Mouse (Mus musculus): ENCODE measurements at regions not wholly inside any gene's neighbourhood (a gene's known extent, or its start where the extent isn't known, plus 50 kb on each side); places are given as distances from the start of the nearest gene placed in this dataset.
"Not testable (repeated sequence)": the region's sequence is repeated elsewhere in the genome, so short reads cannot be mapped to it uniquely, and the experiment has no call there.

DNA sequence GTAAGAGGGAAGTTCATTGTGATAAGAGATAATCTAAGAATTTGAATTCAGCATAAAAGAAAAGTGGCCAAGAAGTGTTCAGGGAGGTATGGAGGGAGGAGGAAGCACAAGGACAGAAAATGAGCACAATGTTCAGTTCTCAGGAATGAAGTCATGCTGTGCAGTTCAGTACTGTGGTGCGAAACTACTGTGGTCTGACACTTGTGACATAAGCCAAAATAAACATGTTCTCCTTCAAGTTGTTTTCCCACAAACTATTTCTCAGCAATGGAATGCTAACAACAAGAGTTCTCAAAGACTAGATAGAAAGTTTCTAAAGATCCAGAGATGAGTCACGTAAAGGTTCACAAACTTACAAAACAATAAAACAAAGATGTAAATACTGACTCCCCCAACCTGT, 531.3 kb downstream of the Cypt12 start:
- Histone ChIP-seq H3K4me1 (ENCODE audit: control insufficient read depth, insufficient read depth, low read length) (no peaks in the 10 kb centered on the region), H3K4me3 (replicated peaks; ENCODE audit: low read length) (no peak overlapping the region), H3K9ac (ENCODE audit: low read length) (no peak overlapping the region), H3K27ac (ENCODE audit: low read length) (no peak overlapping the region), H3K27me3 (ENCODE audit: control insufficient read depth, insufficient read depth, low read length) (no peaks in the 10 kb centered on the region), H3K4me2 (ENCODE audit: low read depth, low read length) (no peak overlapping the region), H3K36me3 (ENCODE audit: control insufficient read depth, insufficient read depth, low read length) (no peaks in the 10 kb centered on the region), H3K9me3 (replicated peaks; ENCODE audit: control insufficient read depth, low read length) (no peaks in the 10 kb centered on the region)
- no peak for ATAC-seq (ENCODE audit: insufficient read depth, low FRiP score)
- 70% methylated on average over 2 of the region's 2 CpGs for WGBS

DNA sequence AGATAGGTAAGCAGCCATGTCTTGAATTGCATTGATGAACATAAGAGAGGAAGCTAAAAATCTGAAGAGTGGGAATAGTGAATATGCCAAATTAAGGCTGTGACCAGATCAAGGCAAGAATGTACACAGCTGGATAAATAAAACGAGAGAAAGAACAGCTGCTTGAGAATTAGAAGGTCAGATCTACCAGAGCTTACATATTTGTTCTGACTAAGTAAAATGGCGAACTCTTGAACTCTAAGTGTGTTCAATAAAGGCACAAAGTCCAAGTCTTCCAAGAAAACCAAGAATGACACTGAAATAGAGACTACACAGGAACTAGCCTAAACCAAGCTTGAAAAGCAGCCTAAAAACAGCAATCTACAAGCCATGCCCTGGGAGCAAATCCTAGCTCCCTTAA, 533.8 kb downstream of the Cypt12 start:
- H3K36me3 ChIP-seq (ENCODE audit: control insufficient read depth, insufficient read depth, low read length) = no peaks in the 10 kb centered on the region
- 45% methylated on average over 2 of the region's 2 CpGs for WGBS
- no peak overlapping the region for H3K9ac ChIP-seq (ENCODE audit: low read length)
- H3K27me3 ChIP-seq (ENCODE audit: control insufficient read depth, insufficient read depth, low read length) = no peaks in the 10 kb centered on the region
- no peaks in the 10 kb centered on the region for H3K9me3 ChIP-seq (replicated peaks; ENCODE audit: control insufficient read depth, low read length)
- H3K4me2 ChIP-seq (ENCODE audit: low read depth, low read length) = no peak overlapping the region
- no peak overlapping the region for H3K27ac ChIP-seq (ENCODE audit: low read length)
- no peaks in the 10 kb centered on the region for H3K4me1 ChIP-seq (ENCODE audit: control insufficient read depth, insufficient read depth, low read length)
- no peak overlapping the region for H3K4me3 ChIP-seq (replicated peaks; ENCODE audit: low read length)
- no peak for ATAC-seq (ENCODE audit: insufficient read depth, low FRiP score)

DNA sequence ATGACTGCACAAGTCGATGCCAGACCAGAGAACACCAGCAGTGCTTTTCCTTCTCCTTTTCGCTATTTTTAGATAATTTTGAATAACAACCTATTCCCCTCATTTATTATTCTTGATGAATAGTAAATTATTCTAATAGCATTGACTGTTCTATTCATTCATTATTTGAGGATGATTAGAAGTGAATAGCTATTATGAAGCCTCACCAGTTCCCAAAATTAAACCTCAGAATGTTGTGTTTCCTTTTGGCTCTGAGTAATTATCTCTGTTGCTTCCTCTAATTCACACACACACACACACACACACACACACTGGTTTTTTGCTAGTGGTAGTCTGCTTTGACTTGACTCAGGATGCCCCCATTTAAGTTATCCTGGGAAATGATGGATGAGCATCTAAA, 540.7 kb downstream of the Cypt12 start:
- Histone ChIP-seq H3K9me3 (replicated peaks; ENCODE audit: control insufficient read depth, low read length) (no peaks in the 10 kb centered on the region), H3K36me3 (ENCODE audit: control insufficient read depth, insufficient read depth, low read length) (no peaks in the 10 kb centered on the region), H3K9ac (ENCODE audit: low read length) (no peak overlapping the region), H3K4me3 (replicated peaks; ENCODE audit: low read length) (no peak overlapping the region), H3K27ac (ENCODE audit: low read length) (no peak overlapping the region), H3K4me1 (ENCODE audit: control insufficient read depth, insufficient read depth, low read length) (no peaks in the 10 kb centered on the region), H3K4me2 (ENCODE audit: low read depth, low read length) (no peak overlapping the region), H3K27me3 (ENCODE audit: control insufficient read depth, insufficient read depth, low read length) (no peaks in the 10 kb centered on the region)
- 74% methylated on average over 2 of the region's 2 CpGs for WGBS
- no peak for ATAC-seq (ENCODE audit: insufficient read depth, low FRiP score)

DNA sequence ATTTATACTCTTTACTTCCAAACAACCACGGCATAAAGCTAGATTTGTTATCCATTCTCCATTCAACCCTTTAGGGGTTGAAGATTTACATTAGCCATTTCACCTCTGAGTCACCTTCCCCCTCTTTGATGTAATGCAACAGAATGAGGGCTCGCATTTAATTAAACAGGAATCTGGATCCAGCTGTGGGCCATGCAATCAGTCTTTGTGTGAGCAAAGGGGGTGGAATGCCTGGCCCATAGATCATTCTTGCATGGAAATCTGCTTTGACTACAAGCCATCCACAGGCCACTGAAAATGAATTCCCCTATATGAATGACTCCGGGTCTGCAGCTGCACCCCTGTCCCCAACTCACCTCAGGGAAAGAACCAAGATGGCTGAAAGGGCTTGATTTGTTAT, 574.4 kb downstream of the Cypt12 start:
- 47% methylated on average over 3 of the region's 3 CpGs for WGBS
- ATAC-seq (ENCODE audit: insufficient read depth, low FRiP score) = no peak

DNA sequence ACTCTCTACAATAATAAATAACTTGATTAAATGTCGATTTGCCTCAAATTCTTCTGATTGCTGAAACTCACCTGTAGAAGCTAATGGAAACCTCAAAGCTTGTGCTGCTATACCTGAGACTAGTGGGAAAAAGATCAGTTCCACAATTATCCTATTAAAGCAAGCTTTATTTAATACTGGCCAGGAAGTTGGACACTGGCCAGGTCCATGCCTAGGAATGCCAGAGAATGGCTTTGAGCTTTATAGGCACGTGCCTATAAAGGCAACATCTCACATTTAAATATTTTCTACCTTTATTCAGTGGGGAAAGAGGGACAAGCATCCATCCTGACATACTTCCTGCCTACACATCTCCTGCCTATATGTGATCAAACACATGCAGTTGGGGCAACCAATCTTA, 575.8 kb downstream of the Cypt12 start:
- H3K27ac ChIP-seq (ENCODE audit: low read length) = no peak overlapping the region
- no peaks in the 10 kb centered on the region for H3K27me3 ChIP-seq (ENCODE audit: control insufficient read depth, insufficient read depth, low read length)
- H3K4me2 ChIP-seq (ENCODE audit: low read depth, low read length) = no peak overlapping the region
- H3K9me3 ChIP-seq (replicated peaks; ENCODE audit: control insufficient read depth, low read length) = no peaks in the 10 kb centered on the region
- H3K36me3 ChIP-seq (ENCODE audit: control insufficient read depth, insufficient read depth, low read length) = no peaks in the 10 kb centered on the region
- 67% methylated on average over 2 of the region's 2 CpGs for WGBS
- H3K4me1 ChIP-seq (ENCODE audit: control insufficient read depth, insufficient read depth, low read length) = no peaks in the 10 kb centered on the region
- H3K4me3 ChIP-seq (replicated peaks; ENCODE audit: low read length) = no peak overlapping the region
- no peak for ATAC-seq (ENCODE audit: insufficient read depth, low FRiP score)
- H3K9ac ChIP-seq (ENCODE audit: low read length) = no peak overlapping the region

More for the DNA sequence above, 574.4 kb downstream of the Cypt12 start:
- Histone ChIP-seq H3K36me3 (ENCODE audit: control insufficient read depth, insufficient read depth, low read length) (no peaks in the 10 kb centered on the region), H3K27me3 (ENCODE audit: control insufficient read depth, insufficient read depth, low read length) (no peaks in the 10 kb centered on the region), H3K4me1 (ENCODE audit: control insufficient read depth, insufficient read depth, low read length) (no peaks in the 10 kb centered on the region), H3K4me2 (ENCODE audit: low read depth, low read length) (no peak overlapping the region), H3K9me3 (replicated peaks; ENCODE audit: control insufficient read depth, low read length) (no peaks in the 10 kb centered on the region), H3K27ac (ENCODE audit: low read length) (no peak overlapping the region), H3K9ac (ENCODE audit: low read length) (no peak overlapping the region), H3K4me3 (replicated peaks; ENCODE audit: low read length) (no peak overlapping the region)

DNA sequence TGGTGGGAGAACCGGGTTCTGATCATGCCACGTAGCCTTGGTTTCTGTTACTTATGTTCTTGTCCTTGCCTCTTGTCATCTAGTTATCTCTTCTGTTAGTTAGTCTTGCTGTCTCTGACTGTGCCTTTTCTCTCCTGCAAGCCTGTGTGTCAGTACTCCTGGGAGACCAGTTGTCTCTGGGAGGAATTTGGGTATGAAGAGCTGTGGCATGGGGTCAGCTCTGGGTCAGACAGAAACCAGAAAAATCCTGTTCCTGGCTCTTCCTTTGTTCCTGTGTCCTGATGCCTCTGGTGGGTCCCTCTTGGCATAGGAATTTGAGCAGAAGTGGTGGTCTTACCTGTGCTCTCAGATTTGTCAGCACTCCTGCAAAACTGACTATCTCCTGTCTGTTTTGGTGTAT, 609.0 kb downstream of the Cypt12 start:
- WGBS = 96% methylated on average over 2 of the region's 2 CpGs
- Histone ChIP-seq H3K36me3 (ENCODE audit: control insufficient read depth, insufficient read depth, low read length) (no peaks in the 10 kb centered on the region), H3K27ac (ENCODE audit: low read length) (no peak overlapping the region)

DNA sequence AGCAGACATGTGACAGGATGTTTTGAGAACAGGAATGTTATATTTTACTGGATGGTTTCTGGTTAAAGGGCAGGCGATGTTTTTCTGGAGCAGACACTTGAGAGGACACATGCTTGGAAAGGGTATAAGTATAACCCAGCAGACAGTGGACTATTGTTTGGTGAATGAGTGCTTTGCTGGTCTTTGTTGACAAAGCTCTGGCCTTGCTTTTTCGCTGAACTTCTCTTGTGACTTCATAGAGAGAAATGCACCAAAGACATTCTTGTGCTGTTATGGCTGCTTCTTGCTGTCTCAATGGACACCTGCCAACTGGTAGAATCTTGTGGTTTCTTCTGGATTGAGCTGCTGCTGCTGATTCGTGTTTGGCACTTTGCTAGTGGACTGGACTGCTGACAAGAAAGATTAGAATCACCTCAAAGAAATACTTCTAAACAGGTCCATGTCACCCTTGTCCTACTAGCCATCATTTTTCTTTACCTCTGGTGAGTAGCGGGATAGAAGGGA, 612.1 kb downstream of the Cypt12 start:
- Histone ChIP-seq H3K9me3 (replicated peaks; ENCODE audit: control insufficient read depth, low read length) (no peaks in the 10 kb centered on the region), H3K4me3 (replicated peaks; ENCODE audit: low read length) (no peak overlapping the region), H3K36me3 (ENCODE audit: control insufficient read depth, insufficient read depth, low read length) (no peaks in the 10 kb centered on the region), H3K27ac (ENCODE audit: low read length) (no peak overlapping the region), H3K27me3 (ENCODE audit: control insufficient read depth, insufficient read depth, low read length) (no peaks in the 10 kb centered on the region), H3K4me1 (ENCODE audit: control insufficient read depth, insufficient read depth, low read length) (no peaks in the 10 kb centered on the region), H3K9ac (ENCODE audit: low read length) (no peak overlapping the region), H3K4me2 (ENCODE audit: low read depth, low read length) (no peak overlapping the region)
- 57% methylated on average over 4 of the region's 4 CpGs for WGBS
- ATAC-seq (ENCODE audit: insufficient read depth, low FRiP score) = no peak

More for the DNA sequence above, 609.0 kb downstream of the Cypt12 start:
- Histone ChIP-seq H3K4me3 (replicated peaks; ENCODE audit: low read length) (no peak overlapping the region), H3K4me1 (ENCODE audit: control insufficient read depth, insufficient read depth, low read length) (no peaks in the 10 kb centered on the region), H3K27me3 (ENCODE audit: control insufficient read depth, insufficient read depth, low read length) (no peaks in the 10 kb centered on the region), H3K9ac (ENCODE audit: low read length) (no peak overlapping the region), H3K4me2 (ENCODE audit: low read depth, low read length) (no peak overlapping the region), H3K9me3 (replicated peaks; ENCODE audit: control insufficient read depth, low read length) (no peaks in the 10 kb centered on the region)
- ATAC-seq (ENCODE audit: insufficient read depth, low FRiP score) = no peak

DNA sequence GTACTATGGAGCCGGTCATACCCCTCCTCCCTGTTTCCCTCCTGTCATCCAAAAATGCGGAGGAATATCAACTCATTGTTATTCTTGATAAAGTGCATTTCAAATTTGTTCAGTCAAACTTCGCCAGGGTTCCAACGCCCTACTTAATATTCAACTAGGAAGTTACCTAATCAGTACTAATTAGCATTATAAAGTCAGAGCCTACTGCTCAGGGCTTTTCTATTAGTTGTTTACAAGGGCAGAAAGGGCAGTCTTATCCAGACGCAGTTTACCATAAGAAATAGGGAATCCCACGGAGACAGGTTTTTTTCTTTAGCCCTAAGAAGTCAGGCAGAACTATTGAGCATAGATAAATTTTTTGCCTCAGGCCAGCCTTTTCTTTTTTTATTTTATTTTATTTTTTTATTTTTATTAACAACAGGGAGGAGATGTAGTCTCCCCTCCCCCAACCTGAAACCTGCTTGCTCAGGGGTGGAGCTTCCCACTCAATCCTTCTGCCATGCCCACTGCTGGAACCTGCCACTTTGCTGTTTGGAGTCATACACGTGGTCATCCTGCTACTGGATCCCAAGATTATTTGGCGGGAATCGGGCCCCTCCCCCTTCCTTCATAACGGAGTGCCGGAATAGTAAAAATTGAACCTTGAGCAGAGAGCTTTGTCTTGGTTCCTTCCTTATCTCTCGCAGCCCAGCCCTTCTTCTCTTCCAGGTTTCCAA, 632.9 kb downstream of the Cypt12 start:
- not testable (repeated sequence) for H3K4me2 ChIP-seq (ENCODE audit: low read depth, low read length); H3K27me3 ChIP-seq (ENCODE audit: control insufficient read depth, insufficient read depth, low read length); H3K9ac ChIP-seq (ENCODE audit: low read length); H3K4me1 ChIP-seq (ENCODE audit: control insufficient read depth, insufficient read depth, low read length); H3K4me3 ChIP-seq (replicated peaks; ENCODE audit: low read length); H3K27ac ChIP-seq (ENCODE audit: low read length); H3K9me3 ChIP-seq (replicated peaks; ENCODE audit: control insufficient read depth, low read length); H3K36me3 ChIP-seq (ENCODE audit: control insufficient read depth, insufficient read depth, low read length); ATAC-seq (ENCODE audit: insufficient read depth, low FRiP score)
- 67% methylated on average over 12 of the region's 12 CpGs for WGBS

DNA sequence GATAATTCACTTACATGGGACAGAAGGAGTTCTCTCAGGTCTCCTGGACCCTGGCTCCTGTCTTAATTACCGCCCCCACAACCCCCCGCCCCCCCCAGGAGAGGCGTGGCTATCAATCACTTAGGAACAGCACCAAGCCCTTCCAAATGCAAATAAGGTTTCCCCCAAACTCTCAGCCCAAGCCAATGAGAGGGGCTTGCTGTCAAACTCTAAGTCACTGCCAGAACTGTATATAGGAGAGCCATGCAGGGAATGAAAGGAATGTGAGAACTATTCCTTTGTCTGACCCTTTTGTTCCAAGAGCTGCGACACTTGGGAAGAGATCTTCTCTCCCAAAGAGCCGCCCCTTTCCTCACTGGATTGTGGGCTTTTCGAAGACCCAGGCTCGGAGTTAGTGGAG, 672.4 kb downstream of the Cypt12 start:
- Histone ChIP-seq H3K4me1 (ENCODE audit: control insufficient read depth, insufficient read depth, low read length) (peaks cover 9% of the 10 kb centered on the region), H3K9me3 (replicated peaks; ENCODE audit: control insufficient read depth, low read length) (no peaks in the 10 kb centered on the region), H3K27me3 (ENCODE audit: control insufficient read depth, insufficient read depth, low read length) (no peaks in the 10 kb centered on the region), H3K9ac (ENCODE audit: low read length) (no peak overlapping the region), H3K36me3 (ENCODE audit: control insufficient read depth, insufficient read depth, low read length) (no peaks in the 10 kb centered on the region), H3K4me2 (ENCODE audit: low read depth, low read length) (no peak overlapping the region), H3K4me3 (replicated peaks; ENCODE audit: low read length) (no peak overlapping the region), H3K27ac (ENCODE audit: low read length) (no peak overlapping the region)
- ATAC-seq (ENCODE audit: insufficient read depth, low FRiP score) = no peak
- 31% methylated on average over 7 of the region's 7 CpGs for WGBS

Measured in stomach, embryonic 16.5 days (tissue).